Mouse (Mus musculus) Patski (cell line): ENCODE results near the gene Rpl11. TPM values are rescaled to one million over a fixed set of nuclear protein-coding genes. Genes with fewer than 3 reads are reported as not detected.
"Not testable (repeated sequence)": the region's sequence is repeated elsewhere in the genome, so short reads cannot be mapped to it uniquely, and the experiment has no call there.

Source experiments
- ATAC-seq: fragments of 100-300 bp; one replicate; pipeline ENCODE4 v1.8.0; 2021
- CTCF ChIA-PET: fragments of 350-600 bp; sonication (Branson Sonifier 250); formaldehyde crosslinking; loops from one replicate; lab custom pipeline; 2022; ENCODE audit warnings: inconsistent platforms; lab: Charles Lee
- POLR2A ChIA-PET: fragments of 350-600 bp; sonication (Branson Sonifier 250); formaldehyde crosslinking; loops from one replicate; lab custom pipeline; 2022; ENCODE audit warnings: antibody characterized with exemption, inconsistent platforms; lab: Charles Lee
- DNase-seq: peaks from one replicate; pipeline ENCODE4 v3.0.0-alpha.2; 2011; ENCODE audit warnings: low read depth, low spot score
- H3K27me3 ChIP-seq: fragments of 371-371 bp; one replicate; pipeline ENCODE4 v1.5.1; 2021
- CTCF ChIP-seq: fragments of 100-300 bp; IDR thresholded peaks from one replicate; pipeline ENCODE4 v1.5.1; 2021
- in situ Hi-C: fragments of 300-500 bp; cut with MboI; formaldehyde crosslinking; loops from 3 replicates; pipeline ENCODE4 v1.11.1; 2018; ENCODE audit warnings: low pct_unique_long_range_greater_than_20kb, mixed read lengths
- polyA plus RNA-seq: library from polyadenylated mRNA; unstranded; gene quantifications from one replicate; pipeline ENCODE4 v1.2.3, GENCODE M21; 2021

Gene Rpl11
- 665 TPM for polyA plus RNA-seq

GRCm38 (mm10) chr4:136053247-136053596 is at the start of gene Rpl11:
Rpl11 (minus strand) TSS chr4:136053428.
- TF ChIP-seq CTCF: peak; percentile 64
- POLR2A ChIA-PET: interaction anchor here (0.6 to 1.2 kb wide), 2 partner anchors 89 to 92 kb away, joined by 3 read pairs; partner anchors contain the start of gene Gale
- in situ Hi-C loops: loop anchor here (5.0 kb wide), 1 partner anchor 91 kb away; the partner anchor contains the start of gene Gale
- CTCF ChIA-PET: interaction anchor here (1.4 kb wide), 2 partner anchors 9 to 14 kb away, joined by 4 to 6 read pairs; no protein-coding TSS in a partner anchor
- no peaks in the 10 kb centered on the region for H3K27me3 ChIP-seq
- ATAC-seq: peak; percentile 62
- DNase-seq: peak; percentile 50

DNA sequence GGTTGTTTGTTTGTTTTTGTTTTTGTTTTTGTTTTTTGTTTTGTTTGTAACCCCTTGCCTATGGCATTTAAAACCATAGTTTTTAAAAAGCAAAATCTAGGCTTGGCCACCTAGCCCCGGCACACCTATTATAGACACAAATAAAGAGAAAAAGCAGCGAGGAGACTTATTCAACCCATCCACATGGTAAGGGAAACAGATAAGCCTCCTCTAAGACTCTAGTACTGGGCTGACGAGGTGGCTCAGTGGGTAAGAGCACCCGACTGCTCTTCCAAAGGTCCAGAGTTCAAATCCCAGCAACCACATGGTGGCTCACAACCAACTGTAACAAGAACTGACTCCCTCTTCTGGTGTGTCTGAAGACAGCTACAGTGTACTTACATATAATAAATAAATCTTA is 48.5 kb upstream of the Rpl11 start:
- in situ Hi-C loops, DNase-seq, H3K27me3 ChIP-seq, ATAC-seq, CTCF ChIA-PET, POLR2A ChIA-PET: not testable (repeated sequence)

GRCm38 (mm10) chr4:136100396-136101070 is 47.3 kb upstream of the Rpl11 start:
- DNase-seq (no peak), ATAC-seq (no peak)
- no peaks in the 10 kb centered on the region for H3K27me3 ChIP-seq
- TF ChIP-seq CTCF: no peak
- ChIA-PET CTCF (no interaction called here), POLR2A (no interaction called here)
- in situ Hi-C loops: no loop called here

DNA sequence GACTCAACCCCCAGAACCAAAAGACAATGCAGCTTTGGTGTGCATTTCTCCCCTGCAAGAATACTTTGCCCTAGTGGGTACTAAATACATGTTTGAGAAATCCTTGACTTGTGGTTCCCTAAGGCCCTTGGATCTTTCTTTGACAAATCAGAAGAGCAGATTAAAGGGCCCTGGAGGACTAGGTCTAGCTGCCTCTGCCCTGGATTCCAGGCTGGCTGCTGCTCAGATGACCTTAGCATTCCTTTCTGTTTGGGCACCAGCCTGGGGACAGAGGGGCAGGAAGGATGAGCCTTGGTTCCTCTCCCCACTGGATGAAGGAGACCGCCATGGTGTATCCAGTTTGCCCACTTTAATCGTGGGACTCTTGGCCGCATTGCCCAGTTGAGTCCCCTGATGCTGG is 45.2 kb upstream of the Rpl11 start:
- in situ Hi-C loops: no loop called here

DNA sequence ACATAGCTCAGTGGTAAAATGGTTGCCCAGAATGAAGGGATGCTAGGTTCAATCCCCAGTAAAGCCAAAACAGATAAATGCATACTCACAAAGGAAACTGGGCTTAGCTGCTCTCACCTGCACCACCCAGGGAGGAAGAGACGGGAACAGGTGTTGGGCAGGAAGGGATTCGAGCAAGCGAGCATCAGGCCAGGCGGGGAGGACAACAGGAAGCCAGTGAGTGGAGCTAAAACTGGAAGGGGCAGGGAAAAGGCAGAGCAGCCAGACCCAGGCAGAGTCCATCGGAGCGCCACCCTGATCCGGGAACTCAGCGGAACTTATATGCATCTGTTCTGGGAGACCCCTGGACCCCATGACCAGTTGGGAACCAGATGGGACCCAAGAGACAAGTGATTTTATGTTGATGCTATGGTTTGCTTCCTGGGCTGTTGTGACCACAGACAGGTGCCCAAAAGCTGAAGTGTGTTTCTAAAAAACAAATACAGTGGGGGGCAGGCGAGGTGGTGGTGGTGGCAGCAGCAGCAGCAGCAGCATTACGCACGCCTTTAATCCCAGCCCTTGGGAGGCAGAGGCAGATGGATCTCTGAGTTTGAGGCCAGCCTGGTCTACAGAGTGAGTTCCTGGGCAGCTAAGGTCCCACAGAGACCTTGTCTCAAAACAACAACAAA is 43.4 kb upstream of the Rpl11 start:
- no peak for TF ChIP-seq CTCF
- ChIA-PET POLR2A (no interaction called here), CTCF (no interaction called here)
- in situ Hi-C loops: no loop called here
- H3K27me3 ChIP-seq: no peaks in the 10 kb centered on the region
- DNase-seq (no peak), ATAC-seq (no peak)

More for the DNA sequence above, 45.2 kb upstream of the Rpl11 start:
- DNase-seq: no peak
- CTCF ChIA-PET: no interaction called here
- POLR2A ChIA-PET: no interaction called here
- H3K27me3 ChIP-seq: no peaks in the 10 kb centered on the region
- TF ChIP-seq CTCF: no peak
- ATAC-seq: no peak

- CTCF ChIA-PET: no interaction called here
- ATAC-seq: no peak
- no peaks in the 10 kb centered on the region for H3K27me3 ChIP-seq
- DNase-seq: no peak
- POLR2A ChIA-PET: no interaction called here
- in situ Hi-C loops: no loop called here
- TF ChIP-seq CTCF: no peak
Observed at GRCm38 (mm10) chr4:136095490-136096105, 42.4 kb upstream of the Rpl11 start.

- ATAC-seq: no peak
- POLR2A ChIA-PET: no interaction called here
- no peak for DNase-seq
- in situ Hi-C loops: no loop called here
- no peak for TF ChIP-seq CTCF
- H3K27me3 ChIP-seq: no peaks in the 10 kb centered on the region
- CTCF ChIA-PET: interaction anchor here (1.0 to 1.1 kb wide), 2 partner anchors 16 to 25 kb away, joined by 3 read pairs; no protein-coding TSS in a partner anchor
Observed at GRCm38 (mm10) chr4:136094519-136095219, 41.4 kb upstream of the Rpl11 start.

- no peaks in the 10 kb centered on the region for H3K27me3 ChIP-seq
- ATAC-seq: no peak
- in situ Hi-C loops: no loop called here
- no peak for DNase-seq
- POLR2A ChIA-PET: no interaction called here
- CTCF ChIA-PET: no interaction called here
- TF ChIP-seq CTCF: no peak
Observed at GRCm38 (mm10) chr4:136092498-136092897, 39.3 kb upstream of the Rpl11 start.

DNA sequence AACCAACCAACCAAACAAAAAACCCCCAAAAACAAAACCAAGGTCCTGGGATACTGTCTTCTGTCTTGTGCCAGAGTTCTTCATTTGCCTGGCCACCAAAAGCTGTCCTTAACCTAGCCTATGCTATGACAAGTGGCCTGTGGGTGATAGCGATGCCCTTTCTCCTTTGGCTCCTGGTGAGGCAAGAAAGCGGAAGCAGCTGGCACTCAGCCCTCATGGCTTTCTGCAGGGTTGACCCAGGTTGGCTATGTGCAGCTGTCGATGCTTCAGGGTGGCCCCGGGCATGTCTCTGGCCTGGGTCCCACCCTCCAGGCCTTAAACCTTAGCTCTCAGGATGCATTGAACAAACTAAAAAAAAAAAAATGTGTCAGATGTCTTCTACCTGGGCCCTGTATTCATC is 38.1 kb upstream of the Rpl11 start:
- DNase-seq: no peak
- no peaks in the 10 kb centered on the region for H3K27me3 ChIP-seq

DNA sequence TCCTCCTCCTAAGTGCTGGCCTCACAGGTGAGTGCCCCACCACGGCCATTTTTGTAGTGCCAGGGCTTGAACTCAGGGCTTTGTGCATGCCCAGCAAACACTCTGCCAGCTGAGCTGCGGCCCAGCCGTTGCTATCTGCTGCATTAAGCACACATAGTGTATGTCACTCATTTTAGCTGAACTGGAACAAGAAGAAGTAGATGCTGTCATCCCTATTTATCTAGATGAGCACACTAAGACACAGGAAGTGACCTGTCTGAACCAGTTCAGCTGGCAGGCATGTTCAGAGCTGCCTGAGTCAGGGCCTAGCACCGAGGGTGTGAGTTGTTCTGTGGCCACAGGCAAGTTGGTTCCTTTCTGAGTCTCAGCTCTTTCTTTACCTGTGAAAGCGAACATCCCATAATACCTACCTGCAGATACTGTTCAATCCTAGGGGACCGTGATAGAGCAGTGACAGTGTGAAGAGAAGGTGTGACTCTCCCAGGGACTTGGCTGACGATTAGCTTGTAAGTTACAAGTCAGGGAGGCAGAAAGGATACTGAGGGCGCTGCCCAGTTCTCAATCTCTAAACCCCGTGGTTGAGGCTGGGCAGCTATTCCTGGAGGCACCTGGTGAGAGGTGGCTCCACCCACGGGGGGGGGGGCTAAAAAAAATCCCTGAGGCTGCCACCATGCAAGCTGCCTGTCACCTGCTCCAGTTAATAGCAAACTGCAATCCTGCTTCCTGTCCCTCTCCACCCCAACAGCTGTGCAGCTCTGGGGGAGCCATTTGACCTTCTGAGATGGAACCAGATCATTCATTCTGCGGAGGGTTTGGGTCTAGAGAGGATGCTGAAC is 36.7 kb upstream of the Rpl11 start:
- no peak for DNase-seq
- no peak for TF ChIP-seq CTCF
- POLR2A ChIA-PET: no interaction called here
- in situ Hi-C loops: no loop called here
- no peak for ATAC-seq
- H3K27me3 ChIP-seq: no peaks in the 10 kb centered on the region
- CTCF ChIA-PET: interaction anchor here (1.0 kb wide), 1 partner anchor 20 kb away, joined by 4 read pairs; no protein-coding TSS in a partner anchor

More for the DNA sequence above, 38.1 kb upstream of the Rpl11 start:
- ChIA-PET POLR2A (no interaction called here), CTCF (no interaction called here)
- no peak for ATAC-seq
- no peak for TF ChIP-seq CTCF
- in situ Hi-C loops: no loop called here
